Mouse (Mus musculus): Measurements from ENCODE around the gene Ing1. TPM values are rescaled to one million over a fixed set of nuclear protein-coding genes. Genes with fewer than 3 reads are reported as not detected.

The Ing1 gene
- total RNA-seq, 1 experiment: 37.9 TPM

- H3K4me1 ChIP-seq (ENCODE audit: control insufficient read depth in 2 of 2, insufficient read depth in 2 of 2, low read length in 2 of 2, poor library complexity in 1 of 2): no peaks in the 10 kb centered on the region
- peaks cover 5% of the 10 kb centered on the region; the same call in 1 of the 2 replicates for H3K36me3 ChIP-seq (ENCODE audit: control insufficient read depth, insufficient read depth, low read length, poor library complexity, severe bottlenecking)
- TF ChIP-seq HCFC1 (IDR thresholded peaks at IDR 0.05; ENCODE audit: borderline replicate concordance, insufficient read depth, low read length) (no peak), MAFK (IDR thresholded peaks at IDR 0.05; ENCODE audit: insufficient read depth, low read depth, low read length) (no peak), ZNF384 (IDR thresholded peaks at IDR 0.05; ENCODE audit: low read depth, low read length) (no peak), CHD2 (IDR thresholded peaks at IDR 0.05; ENCODE audit: low read depth, low read length) (no peak), ZC3H11A (IDR thresholded peaks at IDR 0.05; ENCODE audit: borderline replicate concordance, low read depth, low read length) (no peak)
- no peak for DNase-seq (ENCODE audit: low read depth, low spot score)
- in situ Hi-C loops (cut with MboI; ENCODE audit: low sequenced_read_pairs in 2 of 2, unreplicated experiment in 2 of 2): no loop called here
- H3K27ac ChIP-seq (ENCODE audit: insufficient read depth, low read depth, low read length, poor library complexity, severe bottlenecking): no peak overlapping the region
- no peak overlapping the region for H3K4me3 ChIP-seq (ENCODE audit: insufficient read depth in 1 of 2, low read depth in 1 of 2, low read length in 2 of 2, poor library complexity in 1 of 2, severe bottlenecking in 1 of 2)
- no peak overlapping the region for H3K9ac ChIP-seq (ENCODE audit: insufficient read depth, low read depth, low read length, poor library complexity, severe bottlenecking)
- H3K9me3 ChIP-seq (ENCODE audit: control insufficient read depth, insufficient read depth, low read depth, low read length): no peaks in the 10 kb centered on the region; the same call in 1 of the 2 replicates
These were observed 45.1 kb downstream of the Ing1 start for GRCm38 (mm10) chr8:11600301-11600951.

- Histone ChIP-seq H3K36me3 (ENCODE audit: control insufficient read depth, insufficient read depth, low read length, poor library complexity, severe bottlenecking) (peaks cover 10% of the 10 kb centered on the region; the same call in 1 of the 2 replicates), H3K9me3 (ENCODE audit: control insufficient read depth, insufficient read depth, low read depth, low read length) (no peaks in the 10 kb centered on the region; the same call in 1 of the 2 replicates), H3K4me1 (ENCODE audit: control insufficient read depth in 2 of 2, insufficient read depth in 2 of 2, low read length in 2 of 2, poor library complexity in 1 of 2) (no peaks in the 10 kb centered on the region), H3K9ac (ENCODE audit: insufficient read depth, low read depth, low read length, poor library complexity, severe bottlenecking) (no peak overlapping the region), H3K27ac (ENCODE audit: insufficient read depth, low read depth, low read length, poor library complexity, severe bottlenecking) (no peak overlapping the region), H3K4me3 (ENCODE audit: insufficient read depth in 1 of 2, low read depth in 1 of 2, low read length in 2 of 2, poor library complexity in 1 of 2, severe bottlenecking in 1 of 2) (no peak overlapping the region)
- in situ Hi-C loops (cut with MboI; ENCODE audit: low sequenced_read_pairs in 2 of 2, unreplicated experiment in 2 of 2): no loop called here
- DNase-seq (ENCODE audit: low read depth, low spot score): peak; percentile 73
- TF ChIP-seq ZNF384 (IDR thresholded peaks at IDR 0.05; ENCODE audit: low read depth, low read length): no peak
- peak; percentile 21; the same call in 1 of the 2 replicates for TF ChIP-seq ZC3H11A (IDR thresholded peaks at IDR 0.05; ENCODE audit: borderline replicate concordance, low read depth, low read length)
These were observed 46.8 kb downstream of the Ing1 start for GRCm38 (mm10) chr8:11602006-11602680.

GRCm38 (mm10) chr8:11608848-11609247 is 53.5 kb downstream of the Ing1 start:
- no peak overlapping the region; the same call in 1 of the 2 replicates for H3K27ac ChIP-seq (ENCODE audit: insufficient read depth, low read depth, low read length, poor library complexity, severe bottlenecking)
- TF ChIP-seq ZC3H11A (IDR thresholded peaks at IDR 0.05; ENCODE audit: borderline replicate concordance, low read depth, low read length) (no peak), CHD2 (IDR thresholded peaks at IDR 0.05; ENCODE audit: low read depth, low read length) (no peak)
- no peaks in the 10 kb centered on the region for H3K4me1 ChIP-seq (ENCODE audit: control insufficient read depth in 2 of 2, insufficient read depth in 2 of 2, low read length in 2 of 2, poor library complexity in 1 of 2)
- no peak overlapping the region for H3K4me3 ChIP-seq (ENCODE audit: insufficient read depth in 1 of 2, low read depth in 1 of 2, low read length in 2 of 2, poor library complexity in 1 of 2, severe bottlenecking in 1 of 2)
- H3K9ac ChIP-seq (ENCODE audit: insufficient read depth, low read depth, low read length, poor library complexity, severe bottlenecking): no peak overlapping the region
- H3K36me3 ChIP-seq (ENCODE audit: control insufficient read depth, insufficient read depth, low read length, poor library complexity, severe bottlenecking): peaks cover 46% of the 10 kb centered on the region
- in situ Hi-C loops (cut with MboI; ENCODE audit: low sequenced_read_pairs in 2 of 2, unreplicated experiment in 2 of 2): no loop called here
- H3K9me3 ChIP-seq (ENCODE audit: control insufficient read depth, insufficient read depth, low read depth, low read length): peaks cover 4% of the 10 kb centered on the region
- no peak for DNase-seq (ENCODE audit: low read depth, low spot score)

Other genes starting within 250 kb of the Ing1 start
- gene Col4a2, start 242.8 kb upstream of the Ing1 start, total RNA-seq (2012; rRNA removed): 40.7 and 102 TPM in 2 replicates
- gene Col4a1, start 242.7 kb upstream of the Ing1 start, total RNA-seq (2012; rRNA removed): 85.7 and 198 TPM in 2 replicates
- 0.74 and 2.2 TPM in 2 replicates for gene Rab20, start 76.9 kb upstream of the Ing1 start, total RNA-seq (2012; rRNA removed)
- gene Naxd, start 58.1 kb upstream of the Ing1 start, total RNA-seq (2012; rRNA removed): 42.7 and 55.2 TPM in 2 replicates
- 34.6 and 50.5 TPM in 2 replicates for gene Cars2, start 4.8 kb upstream of the Ing1 start, total RNA-seq (2012; rRNA removed)
- 165 and 235 TPM in 2 replicates for gene Ankrd10, start 80.2 kb downstream of the Ing1 start, total RNA-seq (2012; rRNA removed)
- gene 1700016D06Rik, start 145.5 kb downstream of the Ing1 start, total RNA-seq (2012; rRNA removed): 0.95 and 2.1 TPM in 2 replicates
- gene Arhgef7, start 172.2 kb downstream of the Ing1 start, total RNA-seq (2012; rRNA removed): 33.0 and 35.8 TPM in 2 replicates